In the genomic region with DNA sequence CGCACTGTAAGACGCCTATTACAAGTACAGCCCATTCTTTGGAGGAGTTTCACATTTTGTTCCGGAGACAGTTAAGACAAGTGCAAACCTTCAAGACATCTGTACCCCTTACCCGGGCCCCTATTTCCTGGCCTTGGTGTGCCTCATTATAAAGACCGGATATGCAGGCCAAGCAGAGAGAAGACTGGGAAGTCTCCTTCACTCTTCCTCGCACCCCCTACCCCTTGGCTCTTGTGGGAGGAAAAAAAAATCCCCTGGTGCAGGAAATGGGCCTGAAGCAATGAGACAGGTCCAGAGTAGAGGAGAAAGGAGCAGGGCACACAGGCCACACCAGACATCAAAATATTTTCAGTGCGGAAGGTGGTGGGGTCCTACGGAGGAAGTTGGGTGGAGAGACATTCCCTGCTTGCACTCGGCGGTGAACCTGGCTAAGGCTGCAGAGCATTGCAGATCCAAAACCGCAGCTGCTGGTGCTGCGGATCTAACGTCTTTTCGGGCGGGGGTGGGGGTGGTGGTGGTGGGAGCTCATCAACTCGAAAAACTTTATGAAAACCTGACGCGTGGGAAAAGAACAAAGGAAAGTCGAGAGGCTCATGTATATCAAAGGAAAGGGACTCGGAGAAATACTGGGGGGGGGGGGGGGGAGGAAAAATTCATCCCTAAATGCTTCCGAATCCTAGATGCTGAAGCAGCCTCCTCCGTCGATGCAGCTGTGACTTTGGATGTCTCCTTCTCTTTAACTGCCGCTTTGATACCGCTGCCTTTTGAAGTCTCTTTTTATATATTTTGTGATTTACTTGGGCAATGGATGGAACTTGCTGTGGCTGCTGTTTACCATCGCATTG, we compare ENCODE assay signal across 8 mouse cellular contexts.
DNase-seq lines count a peak whose midpoint lies in the region; ATAC-seq and TF ChIP-seq lines count a peak whose summit lies in the region.

No protein-coding gene starts in this region.

- H3K4me2 ChIP-seq in lung, postnatal 0 days (replicated peaks; ENCODE audit: low read depth, low read length) = peak overlapping the region; percentile 59

- TF ChIP-seq CTCF in cerebellum, adult 2 months (IDR thresholded peaks at IDR 0.05; ENCODE audit: borderline replicate concordance, insufficient read depth, low read depth, low read length) = no peak
- no peak for TF ChIP-seq CTCF in brain, embryonic 14.5 days (IDR thresholded peaks at IDR 0.05; ENCODE audit: borderline replicate concordance, extremely low read depth, insufficient read depth, insufficient read length)
- TF ChIP-seq CTCF in lung, postnatal 0 days (IDR thresholded peaks at IDR 0.05) = no peak

- peak; percentile 10 to 25 for DNase-seq in cerebellum, adult 2 months
- no peak for DNase-seq in cerebellum, adult 9-10 months
- DNase-seq in brain, embryonic 14.5 days (ENCODE audit: low read depth) = peak; percentile 58
- DNase-seq in heart, adult 18-20 months = peak; percentile 33 to 54
- DNase-seq in kidney, adult 9 months = peak; percentile 16
- peak; percentile 53 for DNase-seq in lung, postnatal 0 days (ENCODE audit: low spot score)
- DNase-seq in retina, adult 2 months (ENCODE audit: low read depth, low spot score) = peak; percentile 8
- DNase-seq in MN1 (ENCODE audit: low spot score) = no peak

- peak overlapping the region; percentile 89 for H3K4me3 ChIP-seq in cerebellum, adult 2 months (replicated peaks; ENCODE audit: insufficient read depth, low read depth, low read length)
- peak overlapping the region; percentile 31 for H3K4me3 ChIP-seq in lung, postnatal 0 days (ENCODE audit: low read depth, low read length)

- H3K9me3 ChIP-seq in lung, postnatal 0 days (ENCODE audit: low read length) = no peaks in the 10 kb centered on the region

- H3K9ac ChIP-seq in lung, postnatal 0 days (replicated peaks; ENCODE audit: low read depth) = 0 out of 2 replicates have a peak overlapping the region, but pooled peaks have one; percentile 1

- peak; percentile 68 for ATAC-seq in lung, postnatal 0 days

- 8% methylated on average over 26 of the region's 26 CpGs for WGBS in cerebellum, adult 2 months
- WGBS in lung, postnatal 0 days = 3% methylated on average over 25 of the region's 26 CpGs

- TF ChIP-seq POLR2A in cerebellum, adult 2 months (IDR thresholded peaks at IDR 0.05; ENCODE audit: borderline replicate concordance, insufficient read depth, low read length) = no peak
- no peak for TF ChIP-seq POLR2A in brain, embryonic 14.5 days (IDR thresholded peaks at IDR 0.05; ENCODE audit: borderline replicate concordance, extremely low read depth, insufficient read depth, insufficient read length, poor library complexity, severe bottlenecking)

- TF ChIP-seq EP300 in lung, postnatal 0 days (IDR thresholded peaks at IDR 0.05) = no peak

- no peaks in the 10 kb centered on the region for H3K36me3 ChIP-seq in lung, postnatal 0 days (ENCODE audit: insufficient read depth, low read length)

- no peaks in the 10 kb centered on the region for H3K27me3 ChIP-seq in cerebellum, adult 2 months (ENCODE audit: control insufficient read depth, insufficient read depth, low read length)
- H3K27me3 ChIP-seq in lung, postnatal 0 days (replicated peaks; ENCODE audit: insufficient read depth, low read length) = no peaks in the 10 kb centered on the region

- H3K4me1 ChIP-seq in cerebellum, adult 2 months (ENCODE audit: control insufficient read depth, insufficient read depth, low read length) = no peaks in the 10 kb centered on the region
- no peaks in the 10 kb centered on the region for H3K4me1 ChIP-seq in lung, postnatal 0 days (ENCODE audit: insufficient read depth, low read depth, low read length)

- H3K27ac ChIP-seq in cerebellum, adult 2 months (ENCODE audit: insufficient read depth, low read length) = no peak overlapping the region
- H3K27ac ChIP-seq in lung, postnatal 0 days (ENCODE audit: low read length) = peak overlapping the region; percentile 74

Comparison
In these comparisons a context has a peak if more than half of its experiments do, and no peak if none do; other contexts are left out.
1. DNase-seq: peak in cerebellum, adult 2 months (2 of 2), brain, embryonic 14.5 days (single experiment), heart, adult 18-20 months (2 of 2), kidney, adult 9 months (single experiment), lung, postnatal 0 days (single experiment) and retina, adult 2 months (single experiment); none in cerebellum, adult 9-10 months (single experiment) and MN1 (single experiment).